Mouse (Mus musculus) midbrain, embryonic 14.5 days (tissue): Measurements from ENCODE around the gene Arid1b. TPM values are rescaled to one million over a fixed set of nuclear protein-coding genes. Genes with fewer than 3 reads are reported as not detected.

Experiments used
- ATAC-seq: fragments of 200-750 bp; cut with Nextera tagmentation; 2 replicates; pipeline ENCODE4 v1.8.0; 2017; ENCODE audit warnings: moderate number of reproducible peaks, moderate library complexity; ENCODE audit not compliant: low FRiP score, low TSS enrichment
- DNase-seq: peaks from one replicate; pipeline ENCODE4 v3.0.0-alpha.2; 2015
- H3K27ac ChIP-seq: fragments of 300-500 bp; sonication (generic); replicated peaks from 2 replicates; pipeline ENCODE4 v1.5.1; 2014; ENCODE audit warnings: mild to moderate bottlenecking, low read depth, low read length, moderate library complexity
- H3K27me3 ChIP-seq: fragments of 300-500 bp; sonication (generic); 2 replicates; pipeline ENCODE4 v1.6.1; 2014; ENCODE audit warnings: low read length, control low read depth, mixed read lengths; ENCODE audit not compliant: control insufficient read depth, insufficient read depth
- H3K36me3 ChIP-seq: fragments of 300-500 bp; sonication (generic); 2 replicates; pipeline ENCODE4 v1.6.1; 2014; ENCODE audit warnings: low read length, control low read depth; ENCODE audit not compliant: control insufficient read depth, insufficient read depth
- H3K4me1 ChIP-seq: fragments of 300-500 bp; sonication (generic); 2 replicates; pipeline ENCODE4 v1.6.1; 2014; ENCODE audit warnings: mild to moderate bottlenecking, antibody characterized with exemption, low read length, control low read depth; ENCODE audit not compliant: control insufficient read depth, insufficient read depth
- H3K4me2 ChIP-seq: fragments of 300-500 bp; sonication (generic); 2 replicates; pipeline ENCODE4 v1.6.1; 2014; ENCODE audit warnings: mild to moderate bottlenecking, low read length, moderate library complexity
- H3K4me3 ChIP-seq: fragments of 300-500 bp; sonication (generic); replicated peaks from 2 replicates; pipeline ENCODE4 v1.5.1; 2014; ENCODE audit warnings: low read depth, low read length
- H3K9ac ChIP-seq: fragments of 300-500 bp; sonication (generic); replicated peaks from 2 replicates; pipeline ENCODE4 v1.6.1; 2014; ENCODE audit warnings: mild to moderate bottlenecking, low read length, moderate library complexity
- H3K9me3 ChIP-seq: fragments of 300-500 bp; sonication (generic); 2 replicates; pipeline ENCODE4 v1.6.1; 2016; ENCODE audit warnings: low read length, control low read depth, mixed read lengths; ENCODE audit not compliant: control insufficient read depth
- WGBS: fragments of 180-500 bp; shearing (Covaris S2); extraction: QIAGEN DNeasy Blood & Tissue Kit; methylation state at CpG from one replicate; pipeline ENCODE4 v1.1.7; 2014; 5-methylcytosine and 5-hydroxymethylcytosine counted together
- polyA plus RNA-seq: library from polyadenylated mRNA; unstranded; fragments of >200 nt; fragmentation: Nextera tagmentation; extraction: Ambion mirVana; gene quantifications from 2 replicates; pipeline ENCODE4 v1.2.1, GENCODE M21; 2014

Gene Arid1b
- polyA plus RNA-seq, 1 experiment from 2014 or later: 23.8 TPM

DNA sequence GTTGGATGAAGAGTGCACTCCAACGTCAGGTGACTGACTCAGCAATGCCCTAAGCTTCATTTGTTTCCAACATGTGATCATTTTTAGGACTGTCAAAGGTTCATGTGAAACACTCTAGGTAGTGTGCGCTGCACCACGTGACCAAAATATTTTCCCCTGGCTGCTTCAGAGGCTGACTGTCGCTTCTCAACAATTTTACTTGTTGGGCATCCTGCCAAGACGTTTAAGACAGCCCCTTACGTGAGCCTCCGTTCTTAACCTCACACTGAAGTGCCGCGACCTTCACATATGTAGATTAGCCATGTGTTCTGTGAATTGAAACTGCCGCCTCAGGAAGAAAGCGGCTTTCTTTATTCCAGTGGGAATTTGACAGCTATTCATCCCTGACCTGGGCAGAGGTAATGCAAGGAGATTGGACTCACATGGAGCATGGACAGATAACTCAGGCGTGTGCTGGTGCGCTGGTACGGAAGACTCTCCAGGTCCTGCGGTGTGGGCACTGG lies 13.1 kb downstream of the Arid1b start:
- no peaks in the 10 kb centered on the region for H3K9me3 ChIP-seq
- no peak overlapping the region for H3K27ac ChIP-seq
- H3K36me3 ChIP-seq: no peaks in the 10 kb centered on the region
- no peaks in the 10 kb centered on the region for H3K27me3 ChIP-seq
- peak overlapping the region; percentile 48 for H3K4me2 ChIP-seq
- peak; percentile 74 for ATAC-seq
- no peak overlapping the region; the same call in 1 of the 2 replicates for H3K9ac ChIP-seq
- 3% methylated on average over 15 of the region's 15 CpGs for WGBS
- H3K4me3 ChIP-seq: 0 out of 2 replicates have a peak overlapping the region, but pooled peaks have one; percentile 3
- peak; percentile 83 for DNase-seq
- peaks cover 64% of the 10 kb centered on the region for H3K4me1 ChIP-seq

DNA sequence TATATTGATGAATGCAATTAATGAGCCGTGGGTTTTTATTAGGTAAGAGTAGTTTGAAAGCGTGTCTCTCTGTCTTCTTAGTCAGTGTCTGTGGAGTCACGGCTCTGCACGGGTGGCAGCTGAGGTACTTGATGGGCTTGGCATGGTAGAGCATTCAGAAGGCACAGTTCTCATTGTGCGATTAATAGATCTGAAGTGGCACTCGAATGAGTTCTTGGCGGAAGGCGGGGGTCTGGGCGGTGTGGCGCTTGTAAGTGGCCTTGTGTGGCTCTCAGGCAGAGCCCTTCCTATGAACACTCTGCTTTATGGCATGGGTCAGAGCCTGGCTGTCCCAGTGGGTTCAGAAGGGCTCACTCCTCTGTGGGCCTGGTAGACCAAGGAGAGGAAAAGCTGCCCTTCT lies 14.1 kb downstream of the Arid1b start:
- WGBS: 41% methylated on average over 10 of the region's 10 CpGs
- no peaks in the 10 kb centered on the region for H3K36me3 ChIP-seq
- H3K9ac ChIP-seq: no peak overlapping the region
- H3K9me3 ChIP-seq: no peaks in the 10 kb centered on the region
- H3K27ac ChIP-seq: no peak overlapping the region
- H3K4me1 ChIP-seq: peaks cover 55% of the 10 kb centered on the region
- H3K27me3 ChIP-seq: no peaks in the 10 kb centered on the region
- DNase-seq: peak; percentile 46
- no peak overlapping the region for H3K4me2 ChIP-seq
- no peak overlapping the region for H3K4me3 ChIP-seq
- ATAC-seq: no peak

DNA sequence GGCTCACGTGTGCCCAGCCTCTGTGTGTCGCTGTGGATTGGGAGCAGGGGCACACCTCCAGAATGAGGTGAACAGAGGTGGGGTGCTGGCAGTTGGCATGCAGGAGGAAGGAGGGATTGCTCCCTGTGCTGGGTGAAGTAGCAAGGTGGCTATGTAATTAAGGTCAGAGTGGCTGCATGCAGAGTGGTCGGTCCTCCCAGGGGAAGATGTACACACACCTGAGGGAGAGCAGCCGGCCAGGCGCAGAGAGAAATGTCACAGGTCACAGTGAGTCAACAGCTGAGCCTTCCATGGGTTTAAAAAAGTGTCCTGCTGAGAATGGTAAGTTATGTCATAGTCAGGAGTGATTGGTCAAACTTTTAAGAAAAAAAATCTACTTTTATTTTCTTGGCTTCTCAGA lies 14.6 kb downstream of the Arid1b start:
- Histone ChIP-seq H3K9ac (no peak overlapping the region), H3K4me2 (no peak overlapping the region), H3K27ac (no peak overlapping the region), H3K27me3 (no peaks in the 10 kb centered on the region), H3K9me3 (no peaks in the 10 kb centered on the region), H3K4me1 (peaks cover 51% of the 10 kb centered on the region), H3K36me3 (no peaks in the 10 kb centered on the region), H3K4me3 (no peak overlapping the region)
- no peak for ATAC-seq
- WGBS: 71% methylated on average over 5 of the region's 5 CpGs
- no peak for DNase-seq

DNA sequence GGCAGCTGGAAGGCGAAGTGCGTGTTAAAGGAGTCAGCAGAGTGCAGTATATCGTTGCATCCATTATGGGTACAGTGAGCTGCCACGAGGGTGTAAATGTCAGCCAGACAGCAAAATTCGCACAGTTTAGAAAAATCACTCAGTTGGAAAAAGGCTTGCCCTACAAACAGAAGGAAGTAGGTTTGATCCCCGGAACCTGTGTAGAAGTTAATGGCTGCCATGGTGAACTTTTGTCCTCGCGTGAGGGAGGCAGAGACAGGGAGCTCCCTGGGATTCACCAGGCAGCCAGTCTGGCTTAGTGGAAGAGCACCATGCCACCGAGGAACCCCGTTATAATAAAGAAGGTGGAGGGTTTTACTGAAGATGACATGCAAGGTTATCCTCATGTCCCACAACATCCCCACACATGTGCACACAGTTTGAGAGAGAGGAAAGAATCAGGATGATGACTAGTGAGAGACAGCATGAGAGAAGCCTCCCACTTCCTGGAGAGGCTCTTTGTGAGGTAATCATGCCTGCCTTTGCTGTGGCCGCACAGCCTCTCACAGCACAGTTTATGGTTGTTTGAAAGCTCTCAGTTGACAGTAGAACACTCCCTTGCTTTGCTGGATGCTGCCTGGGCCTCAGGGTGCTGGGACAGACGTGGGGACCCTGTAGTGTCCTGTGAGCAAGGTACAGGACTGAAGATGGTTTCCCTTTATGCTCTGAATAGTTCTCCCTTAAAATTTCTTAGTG lies 15.6 kb downstream of the Arid1b start:
- DNase-seq (no peak), ATAC-seq (no peak)
- no peaks in the 10 kb centered on the region for H3K27me3 ChIP-seq
- no peaks in the 10 kb centered on the region for H3K36me3 ChIP-seq
- H3K4me3 ChIP-seq: no peak overlapping the region
- no peak overlapping the region for H3K4me2 ChIP-seq
- no peak overlapping the region for H3K9ac ChIP-seq
- H3K9me3 ChIP-seq: no peaks in the 10 kb centered on the region
- H3K27ac ChIP-seq: no peak overlapping the region
- H3K4me1 ChIP-seq: peaks cover 46% of the 10 kb centered on the region
- 63% methylated on average over 12 of the region's 12 CpGs for WGBS

DNA sequence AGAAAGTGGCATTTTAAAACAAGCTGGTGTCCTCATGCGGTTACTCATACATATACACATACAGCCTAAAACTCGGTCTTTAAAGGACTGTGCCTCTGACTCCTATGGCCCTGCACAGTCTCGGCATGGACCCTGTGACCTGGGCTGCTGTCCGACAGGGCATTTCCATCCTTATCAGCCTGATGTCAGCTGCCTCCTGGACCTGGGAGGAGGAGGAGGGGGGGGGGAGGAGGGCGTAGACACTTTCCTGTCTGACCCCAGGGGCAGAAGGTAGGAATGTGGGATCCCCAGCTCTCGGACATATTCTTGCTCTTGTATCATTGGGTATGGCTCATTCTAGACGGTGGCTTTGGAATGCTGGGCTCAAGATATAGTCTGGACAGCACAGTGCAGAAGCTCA lies 16.6 kb downstream of the Arid1b start:
- Histone ChIP-seq H3K27me3 (no peaks in the 10 kb centered on the region), H3K4me2 (no peak overlapping the region), H3K27ac (no peak overlapping the region), H3K4me1 (peaks cover 40% of the 10 kb centered on the region), H3K36me3 (no peaks in the 10 kb centered on the region), H3K4me3 (no peak overlapping the region), H3K9ac (no peak overlapping the region), H3K9me3 (no peaks in the 10 kb centered on the region)
- 78% methylated on average over 7 of the region's 7 CpGs for WGBS
- DNase-seq: no peak
- no peak for ATAC-seq

DNA sequence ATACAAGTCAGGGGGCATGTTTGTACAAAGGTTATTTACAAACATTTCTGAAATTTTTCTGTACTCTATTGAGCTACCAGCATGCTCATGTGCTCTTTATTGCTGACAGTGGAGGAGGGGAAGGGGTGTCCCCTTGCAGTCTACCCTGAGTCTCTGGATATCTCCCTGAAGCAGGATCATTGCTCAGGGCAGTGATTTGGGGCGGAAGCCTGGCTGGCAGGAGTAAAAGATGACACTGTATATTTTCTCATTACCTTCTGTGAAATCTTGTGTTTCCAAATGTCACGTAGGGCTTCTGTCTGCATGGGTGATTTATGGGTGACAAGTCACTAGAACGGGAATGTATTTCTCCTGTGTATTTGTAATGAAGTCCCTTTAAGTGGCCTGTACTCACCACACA lies 18.0 kb downstream of the Arid1b start:
- Histone ChIP-seq H3K9me3 (no peaks in the 10 kb centered on the region), H3K36me3 (no peaks in the 10 kb centered on the region), H3K27me3 (no peaks in the 10 kb centered on the region), H3K4me3 (no peak overlapping the region), H3K4me1 (peaks cover 30% of the 10 kb centered on the region), H3K27ac (no peak overlapping the region), H3K4me2 (no peak overlapping the region), H3K9ac (no peak overlapping the region)
- DNase-seq (no peak), ATAC-seq (no peak)
- 72% methylated on average over 3 of the region's 3 CpGs for WGBS

DNA sequence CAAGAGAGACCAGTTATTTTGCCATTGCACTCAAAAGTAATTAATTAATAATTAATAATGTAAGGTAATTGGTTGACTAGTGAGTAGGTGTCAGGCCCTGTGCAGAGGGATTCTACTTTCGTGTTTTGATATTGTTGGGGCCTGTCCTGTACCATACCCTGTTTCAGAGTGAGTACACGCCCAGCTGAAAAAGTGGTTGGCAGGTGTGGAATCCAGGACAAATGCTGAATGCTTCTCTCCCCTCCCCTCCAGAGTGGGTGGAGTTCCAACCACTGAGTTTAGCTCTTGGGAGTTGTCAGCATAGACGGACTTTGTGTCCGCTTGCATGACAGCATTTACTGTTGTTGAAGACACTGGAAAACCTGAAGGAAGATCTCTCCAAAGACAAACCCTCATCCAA lies 18.4 kb downstream of the Arid1b start:
- Histone ChIP-seq H3K4me1 (peaks cover 25% of the 10 kb centered on the region), H3K36me3 (no peaks in the 10 kb centered on the region), H3K4me2 (no peak overlapping the region), H3K27me3 (no peaks in the 10 kb centered on the region), H3K9me3 (no peaks in the 10 kb centered on the region), H3K4me3 (no peak overlapping the region), H3K27ac (no peak overlapping the region), H3K9ac (no peak overlapping the region)
- ATAC-seq: no peak
- DNase-seq: no peak
- WGBS: 78% methylated on average over 4 of the region's 4 CpGs

DNA sequence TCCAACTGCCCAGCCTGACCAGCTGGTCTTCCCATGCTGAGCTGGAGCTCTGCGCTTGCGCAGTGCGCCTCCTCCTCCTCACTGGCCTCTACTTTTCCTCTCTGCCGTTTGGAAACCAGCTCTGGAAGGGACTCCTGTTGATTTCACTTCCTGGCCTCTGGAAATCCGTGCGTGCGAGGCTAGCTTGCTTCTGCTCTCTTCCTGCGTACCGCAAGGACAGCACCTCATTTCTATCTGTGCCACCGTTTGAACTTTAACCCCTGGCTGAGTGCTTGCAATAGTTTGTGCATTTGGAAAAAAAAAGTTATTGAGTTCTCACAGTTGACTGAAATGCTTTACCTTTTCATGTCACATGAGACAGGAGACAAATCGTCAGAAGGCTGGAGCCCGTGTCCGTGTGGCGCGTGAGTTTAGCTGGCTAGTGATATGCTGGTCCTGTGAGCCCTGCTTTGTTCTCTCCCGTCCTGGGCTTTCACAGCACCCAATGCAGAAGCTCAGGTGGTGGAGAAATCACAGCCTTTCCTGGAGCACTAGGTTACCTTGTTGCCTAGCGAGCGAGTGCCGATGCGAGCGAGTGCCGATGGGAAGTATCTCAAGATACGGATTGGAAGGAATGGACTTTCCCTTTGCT lies 20.3 kb downstream of the Arid1b start:
- 81% methylated on average over 23 of the region's 23 CpGs for WGBS
- Histone ChIP-seq H3K4me2 (no peak overlapping the region), H3K9me3 (no peaks in the 10 kb centered on the region), H3K9ac (no peak overlapping the region), H3K4me1 (peaks cover 12% of the 10 kb centered on the region; the same call in 1 of the 2 replicates), H3K27ac (no peak overlapping the region), H3K4me3 (no peak overlapping the region), H3K27me3 (no peaks in the 10 kb centered on the region), H3K36me3 (no peaks in the 10 kb centered on the region)
- ATAC-seq (no peak), DNase-seq (no peak)

DNA sequence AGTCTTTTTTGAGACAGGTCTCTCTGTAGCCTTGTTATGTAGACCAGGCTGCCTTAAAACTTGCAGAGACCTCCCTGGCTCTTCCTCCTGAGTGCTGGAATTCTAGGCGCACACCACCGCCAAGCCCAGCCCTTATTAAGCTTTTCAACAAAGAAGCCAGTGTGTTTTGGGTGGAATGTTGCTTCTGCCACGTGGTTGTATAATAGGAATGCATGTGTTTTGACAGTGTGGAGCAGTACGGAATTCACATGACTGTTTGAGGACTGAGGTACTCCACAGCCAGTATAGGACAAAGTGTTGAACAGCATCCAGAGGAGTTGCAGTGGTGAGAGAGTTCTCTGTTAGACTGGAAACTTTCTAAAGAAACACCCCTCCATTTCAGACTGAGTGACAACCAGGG lies 22.3 kb downstream of the Arid1b start:
- 54% methylated on average over 4 of the region's 4 CpGs for WGBS
- no peaks in the 10 kb centered on the region for H3K9me3 ChIP-seq
- H3K4me2 ChIP-seq: no peak overlapping the region
- no peak for ATAC-seq
- no peak overlapping the region for H3K27ac ChIP-seq
- no peaks in the 10 kb centered on the region for H3K27me3 ChIP-seq
- H3K4me1 ChIP-seq: peaks cover 20% of the 10 kb centered on the region; the same call in 1 of the 2 replicates
- no peak overlapping the region for H3K4me3 ChIP-seq
- no peak overlapping the region for H3K9ac ChIP-seq
- no peaks in the 10 kb centered on the region for H3K36me3 ChIP-seq
- DNase-seq: no peak
